Mouse (Mus musculus) MEL (cell line): ENCODE measurements around the gene Hdac7. TPM values are rescaled to one million over a fixed set of nuclear protein-coding genes. Genes with fewer than 3 reads are reported as not detected.

Experiments used
- DNase-seq: peaks from one replicate; pipeline ENCODE4 v3.0.0; 2011; ENCODE audit warnings: low read depth, low spot score
- H3K27ac ChIP-seq: 2 replicates; pipeline ENCODE4 v1.5.1; 2012; ENCODE audit warnings: low read depth, mild to moderate bottlenecking, control low read depth, low read length, moderate library complexity; ENCODE audit not compliant: control insufficient read depth
- H3K27me3 ChIP-seq, 2 experiments: fragments of 150-350 bp in 1 of 2; sonication (generic) in 1 of 2; 2 replicates each; pipeline ENCODE4 v1.6.1; 2012; ENCODE audit warnings: low read length in 2 of 2, mild to moderate bottlenecking in 2 of 2, improper control_type of control experiment in 1 of 2, moderate library complexity in 1 of 2; ENCODE audit not compliant: insufficient read depth in 2 of 2, control insufficient read depth in 1 of 2
- H3K36me3 ChIP-seq, 2 experiments: 2 replicates each; pipeline ENCODE4 v1.6.1; 2012 to 2014; ENCODE audit warnings: low read length in 2 of 2, improper control_type of control experiment in 1 of 2, inconsistent platforms in 1 of 2, mild to moderate bottlenecking in 1 of 2; ENCODE audit not compliant: insufficient read depth in 2 of 2, control insufficient read depth in 1 of 2
- H3K4me1 ChIP-seq, 2 experiments: fragments of 150-350 bp in 1 of 2; sonication (generic) in 1 of 2; 2 replicates each; pipeline ENCODE4 v1.6.1; 2012; ENCODE audit warnings: low read length in 2 of 2, improper control_type of control experiment in 1 of 2, mild to moderate bottlenecking in 1 of 2; ENCODE audit not compliant: insufficient read depth in 2 of 2, control insufficient read depth in 1 of 2
- H3K4me3 ChIP-seq, 2 experiments: fragments of 150-350 bp in 1 of 2; sonication (generic) in 1 of 2; 2 replicates each; pipeline ENCODE4 v1.5.1; 2012; ENCODE audit warnings: low read depth in 2 of 2, low read length in 2 of 2, mild to moderate bottlenecking in 2 of 2, moderate library complexity in 2 of 2, control low read depth in 1 of 2, improper control_type of control experiment in 1 of 2; ENCODE audit not compliant: control insufficient read depth in 1 of 2, insufficient read depth in 1 of 2
- H3K79me2 ChIP-seq: 2 replicates; pipeline ENCODE4 v1.6.1; 2012; ENCODE audit warnings: mild to moderate bottlenecking, low read length, moderate library complexity; ENCODE audit not compliant: control insufficient read depth, poor library complexity, insufficient read depth
- H3K9ac ChIP-seq: 2 replicates; pipeline ENCODE4 v1.6.1; 2012; ENCODE audit warnings: low read depth, mild to moderate bottlenecking, control low read depth, low read length, moderate library complexity; ENCODE audit not compliant: control insufficient read depth, poor library complexity, severe bottlenecking
- H3K9me3 ChIP-seq: fragments of 150-350 bp; sonication (generic); replicated peaks from 2 replicates; pipeline ENCODE4 v1.6.1; 2012; ENCODE audit warnings: mild to moderate bottlenecking, low read length, improper control_type of control experiment, moderate library complexity; ENCODE audit not compliant: insufficient read depth
- CTCF ChIP-seq, 3 experiments: IDR thresholded peaks in 2 of 3; conservative IDR thresholded peaks in 1 of 3; 2 replicates each; pipeline ENCODE4 v1.5.1; 2011 to 2012; ENCODE audit warnings: low read length in 3 of 3, low read depth in 2 of 3, mild to moderate bottlenecking in 2 of 3, improper control_type of control experiment in 1 of 3, inconsistent platforms in 1 of 3, mixed read lengths in 1 of 3, moderate library complexity in 1 of 3; ENCODE audit not compliant: control insufficient read depth in 1 of 3, insufficient read depth in 1 of 3, poor library complexity in 1 of 3, severe bottlenecking in 1 of 3
- ELF1 ChIP-seq: IDR thresholded peaks from 2 replicates; pipeline ENCODE4 v1.6.1; 2014; ENCODE audit warnings: low read depth, mild to moderate bottlenecking, inconsistent platforms, low read length, improper control_type of control experiment, moderate library complexity
- EP300 ChIP-seq, 2 experiments: IDR thresholded peaks; 2 replicates each; pipeline ENCODE4 v1.6.1; 2011; ENCODE audit warnings: improper control_type of control experiment in 2 of 2, low read length in 2 of 2, low read depth in 1 of 2, mild to moderate bottlenecking in 1 of 2
- GABPA ChIP-seq: IDR thresholded peaks from 2 replicates; pipeline ENCODE4 v1.6.1; 2012; ENCODE audit warnings: low read depth, mild to moderate bottlenecking, inconsistent platforms, low read length, improper control_type of control experiment, moderate library complexity
- HCFC1 ChIP-seq: IDR thresholded peaks from 2 replicates; pipeline ENCODE4 v1.6.1; 2012; ENCODE audit warnings: low read depth, mild to moderate bottlenecking, inconsistent platforms, low read length, improper control_type of control experiment, moderate library complexity
- KAT2A ChIP-seq: conservative IDR thresholded peaks from 2 replicates; pipeline ENCODE4 v1.6.1; 2012; ENCODE audit warnings: low read depth, low read length, improper control_type of control experiment, inconsistent platforms
- MAX ChIP-seq: IDR thresholded peaks from 2 replicates; pipeline ENCODE4 v1.6.1; 2011; ENCODE audit warnings: low read length, improper control_type of control experiment
- MAZ ChIP-seq: IDR thresholded peaks from 2 replicates; pipeline ENCODE4 v1.6.1; 2012; ENCODE audit warnings: low read depth, mild to moderate bottlenecking, inconsistent platforms, low read length, improper control_type of control experiment
- MYB ChIP-seq: IDR thresholded peaks from 2 replicates; pipeline ENCODE4 v1.6.1; 2011; ENCODE audit warnings: mild to moderate bottlenecking, low read depth, low read length, improper control_type of control experiment
- NELFE ChIP-seq: IDR thresholded peaks from 2 replicates; pipeline ENCODE4 v1.6.1; 2011; ENCODE audit warnings: low read depth, low read length, improper control_type of control experiment
- NRF1 ChIP-seq: IDR thresholded peaks from 2 replicates; pipeline ENCODE4 v1.6.1; 2014; ENCODE audit warnings: low read depth, mild to moderate bottlenecking, inconsistent platforms, low read length, improper control_type of control experiment, moderate library complexity; ENCODE audit not compliant: poor library complexity, insufficient read depth, severe bottlenecking
- POLR2AphosphoS2 ChIP-seq: IDR thresholded peaks from 2 replicates; pipeline ENCODE4 v1.6.1; 2011; ENCODE audit warnings: low read length, improper control_type of control experiment
- SIN3A ChIP-seq: IDR thresholded peaks from 2 replicates; pipeline ENCODE4 v1.6.1; 2012; ENCODE audit warnings: low read length, improper control_type of control experiment, inconsistent platforms
- SMC3 ChIP-seq: IDR thresholded peaks from 2 replicates; pipeline ENCODE4 v1.6.1; 2011; ENCODE audit warnings: low read depth, low read length, improper control_type of control experiment
- USF1 ChIP-seq: IDR thresholded peaks from 2 replicates; pipeline ENCODE4 v1.6.1; 2014; ENCODE audit warnings: low read depth, mild to moderate bottlenecking, inconsistent platforms, low read length, improper control_type of control experiment, moderate library complexity
- ZC3H11A ChIP-seq: IDR thresholded peaks from 2 replicates; pipeline ENCODE4 v1.6.1; 2012; ENCODE audit warnings: low read depth, mild to moderate bottlenecking, inconsistent platforms, low read length, improper control_type of control experiment
- polyA plus RNA-seq, 2 experiments: library from polyadenylated mRNA; stranded (reverse) in 1 of 2; unstranded in 1 of 2; fragments of >175 nt in 1 of 2; fragments of >200 nt in 1 of 2; gene quantifications; 2 replicates each; pipeline versions ENCODE4 v1.2.1 to v1.2.4; 2012; ENCODE audit warnings: low replicate concordance in 2 of 2, low read depth in 1 of 2; ENCODE audit not compliant: insufficient read length in 2 of 2, insufficient read depth in 1 of 2, missing spikeins in 1 of 2
- total RNA-seq: library from RNA; depleted of rRNA; stranded (reverse); fragments of 300-350 nt; gene quantifications from 2 replicates; pipeline ENCODE4 v1.2.3, GENCODE M21; 2012; rRNA removed

Hdac7 gene
- total and polyA plus RNA-seq, 3 experiments, result 100 to 389 TPM; not detected in 1

DNA sequence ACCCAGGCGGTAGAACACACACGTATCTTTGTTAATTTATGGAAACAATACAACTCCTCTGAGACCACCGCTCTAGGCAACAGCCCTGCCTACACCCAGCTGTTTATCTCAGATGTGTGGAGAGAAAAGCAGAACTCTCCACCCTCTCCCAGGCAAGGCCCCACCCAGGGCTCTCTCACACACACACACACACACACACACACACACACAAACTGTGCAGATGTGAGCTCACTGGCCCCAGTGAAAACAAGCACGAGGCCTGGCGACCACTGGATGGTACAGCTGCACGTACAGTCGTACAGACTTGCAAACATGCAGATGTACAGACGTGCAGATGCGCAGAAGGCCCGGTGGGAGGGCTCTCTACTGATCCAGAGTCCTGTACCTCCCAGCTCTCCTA lies 99.4 kb downstream of the Hdac7 start (continued):
- peak; percentile 81 to 82 for TF ChIP-seq EP300 (IDR thresholded peaks at IDR 0.05; ENCODE audit: low read depth in 1 of 2, low read length in 2 of 2)
- TF ChIP-seq SMC3, result no peak
- TF ChIP-seq, all 39 proteins: peak for 15

DNA sequence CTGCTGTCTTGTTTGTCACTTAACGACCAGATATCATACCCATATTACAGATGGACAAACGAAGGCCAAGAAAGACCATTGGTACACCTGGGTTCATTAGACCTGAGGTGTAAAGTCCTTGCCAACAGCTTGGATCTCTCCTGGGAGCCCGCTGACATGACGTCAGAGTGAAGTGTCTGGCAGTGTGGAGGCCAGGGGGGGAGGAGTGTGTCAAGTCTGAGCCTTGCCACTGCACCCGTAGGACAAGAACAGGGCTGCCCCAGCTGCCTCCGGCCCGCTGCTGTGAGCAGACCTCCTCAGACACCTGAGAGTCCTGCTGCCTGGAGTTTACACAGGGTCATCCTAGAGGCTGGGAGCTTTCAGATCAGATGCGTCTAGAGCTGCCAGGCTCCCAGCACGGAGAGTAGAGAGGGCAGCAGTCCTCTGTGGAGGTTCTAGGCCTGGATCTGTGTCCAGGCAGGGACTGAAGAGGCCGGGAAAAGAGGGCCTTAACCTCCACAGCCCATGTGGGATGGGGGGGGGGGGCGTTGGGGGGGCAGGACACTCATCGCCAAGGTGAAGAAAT lies 100.3 kb downstream of the Hdac7 start:
- H3K27me3 ChIP-seq, result no peaks in the 10 kb centered on the region
- TF ChIP-seq POLR2AphosphoS2, result no peak
- no peak for TF ChIP-seq ELF1
- no peak for TF ChIP-seq GABPA
- no peak for TF ChIP-seq MYB
- TF ChIP-seq KAT2A, result no peak
- TF ChIP-seq NRF1, result no peak
- no peak for TF ChIP-seq NELFE
- no peak for TF ChIP-seq HCFC1
- no peak for TF ChIP-seq EP300 (IDR thresholded peaks at IDR 0.05; ENCODE audit: low read depth in 1 of 2, low read length in 2 of 2)
- no peak for TF ChIP-seq ZC3H11A
- H3K79me2 ChIP-seq, result no peaks in the 10 kb centered on the region; the same call in 1 of the 2 replicates
- H3K4me1 ChIP-seq, result peaks cover 9 to 49% of the 10 kb centered on the region in 2 experiments
- H3K27ac ChIP-seq, result no peak overlapping the region
- no peak for DNase-seq
- no peaks in the 10 kb centered on the region for H3K9me3 ChIP-seq
- H3K36me3 ChIP-seq, result peaks cover 0 to 34% of the 10 kb centered on the region in 2 experiments; a peak in 2 of 4 replicates
- H3K4me3 ChIP-seq, result no peak overlapping the region
- H3K9ac ChIP-seq, result no peak overlapping the region

DNA sequence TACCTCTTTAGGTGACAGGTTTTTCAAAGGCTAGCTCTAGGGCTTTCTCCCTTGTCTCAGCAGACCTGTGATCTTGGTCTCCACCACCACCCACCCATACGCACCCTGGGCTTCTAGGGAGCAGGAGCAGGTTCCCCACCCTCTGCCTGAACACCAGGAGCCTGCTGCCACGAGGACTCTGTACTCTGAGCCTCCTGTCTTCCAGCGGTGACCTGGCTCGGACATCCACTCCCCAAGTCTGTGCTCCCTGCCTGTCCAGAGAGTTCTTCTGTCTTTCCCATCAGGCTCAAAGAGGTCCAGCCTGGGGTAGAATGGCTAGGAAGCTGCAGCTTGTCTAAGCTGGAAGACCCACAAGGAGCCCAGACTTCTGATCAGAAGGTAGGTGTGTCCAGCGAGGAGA lies 101.1 kb downstream of the Hdac7 start:
- DNase-seq, result no peak
- Histone ChIP-seq H3K4me3 (no peak overlapping the region), H3K4me1 (peaks cover 3 to 43% of the 10 kb centered on the region in 2 experiments), H3K27ac (no peak overlapping the region), H3K27me3 (no peaks in the 10 kb centered on the region), H3K9ac (no peak overlapping the region), H3K79me2 (no peaks in the 10 kb centered on the region; the same call in 1 of the 2 replicates), H3K36me3 (peaks cover 0 to 28% of the 10 kb centered on the region in 2 experiments; a peak in 2 of 4 replicates), H3K9me3 (no peaks in the 10 kb centered on the region)
- TF ChIP-seq CTCF (IDR thresholded peaks at IDR 0.05 in 2 of 3, conservative IDR thresholded peaks at IDR 0.05 in 1 of 3; ENCODE audit: control insufficient read depth in 1 of 3, insufficient read depth in 1 of 3, low read depth in 2 of 3, low read length in 3 of 3, poor library complexity in 1 of 3, severe bottlenecking in 1 of 3), result no peak
- no peak for TF ChIP-seq GABPA
- no peak for TF ChIP-seq USF1
- no peak for TF ChIP-seq MAZ
- TF ChIP-seq MAX, result no peak
- TF ChIP-seq SIN3A, result no peak
- TF ChIP-seq ELF1, result no peak
- no peak for TF ChIP-seq ZC3H11A

Other genes starting within 250 kb of the Hdac7 start
- gene Rpap3, start 138.7 kb downstream of the Hdac7 start, total RNA-seq, result 84.4 and 85.7 TPM in 2 replicates
- 10 to 100 TPM; 85.7 to 98.4 TPM for gene Rpap3, start 138.7 kb downstream of the Hdac7 start, polyA plus RNA-seq
- gene Endou, start 113.2 kb downstream of the Hdac7 start, total RNA-seq, result 0.07 and 0.08 TPM in 2 replicates
- under 1 TPM in 1 of 2 experiments, not detected in 1; 0.10 TPM for gene Endou, start 113.2 kb downstream of the Hdac7 start, polyA plus RNA-seq
- gene Rapgef3, start 76.5 kb downstream of the Hdac7 start, total RNA-seq, result 4.0 and 7.4 TPM in 2 replicates
- gene Rapgef3, start 76.5 kb downstream of the Hdac7 start, polyA plus RNA-seq, result 1 to 10 TPM in 1 of 2 experiments, not detected in 1; 6.6 TPM
- gene Slc48a1, start 66.0 kb downstream of the Hdac7 start, total RNA-seq, result 116 and 136 TPM in 2 replicates
- 100 to 1,000 TPM in 1 of 2 experiments, not detected in 1; 299 TPM for gene Slc48a1, start 66.0 kb downstream of the Hdac7 start, polyA plus RNA-seq
- gene Vdr, start 66.1 kb upstream of the Hdac7 start, total RNA-seq, result 0.54 and 0.69 TPM in 2 replicates
- 1 to 10 TPM in 1 of 2 experiments, not detected in 1; 1.9 TPM for gene Vdr, start 66.1 kb upstream of the Hdac7 start, polyA plus RNA-seq
- 54.3 and 57.9 TPM in 2 replicates for gene Tmem106c, start 119.7 kb upstream of the Hdac7 start, total RNA-seq
- 100 to 1,000 TPM in 1 of 2 experiments, not detected in 1; 121 TPM for gene Tmem106c, start 119.7 kb upstream of the Hdac7 start, polyA plus RNA-seq
- gene Col2a1, start 160.2 kb upstream of the Hdac7 start, total RNA-seq, result 0.04 TPM in 1 of 2 replicates, not detected in the other
- under 1 TPM in 1 of 2 experiments, not detected in 1; 0.04 TPM for gene Col2a1, start 160.2 kb upstream of the Hdac7 start, polyA plus RNA-seq
- gene Pfkm, start 248.1 kb upstream of the Hdac7 start, total RNA-seq, result 96.0 and 150 TPM in 2 replicates
- 100 to 1,000 TPM in 1 of 2 experiments, not detected in 1; 125 TPM for gene Pfkm, start 248.1 kb upstream of the Hdac7 start, polyA plus RNA-seq
- 34.1 and 41.4 TPM in 2 replicates for gene Senp1, start 249.2 kb upstream of the Hdac7 start, total RNA-seq
- 10 to 100 TPM in 1 of 2 experiments, not detected in 1; 96.5 TPM for gene Senp1, start 249.2 kb upstream of the Hdac7 start, polyA plus RNA-seq